Mouse (Mus musculus): Measurements from ENCODE around the gene Oxct1. TPM values are rescaled to one million over a fixed set of nuclear protein-coding genes. Genes with fewer than 3 reads are reported as not detected.
A peak's percentile ranks its signal among the peaks of the same experiment; 100 is the strongest.

The Oxct1 gene
- total RNA-seq, 4 experiments from 2014 or later, result 108 to 155 (median 147) TPM

- DNase-seq, result no peak
Measured at GRCm38 (mm10) chr15:4028960-4029359, 2.8 kb downstream of the Oxct1 start.

- peak; percentile 12 for DNase-seq
Measured at GRCm38 (mm10) chr15:4033168-4034004, 7.2 kb downstream of the Oxct1 start.

DNA sequence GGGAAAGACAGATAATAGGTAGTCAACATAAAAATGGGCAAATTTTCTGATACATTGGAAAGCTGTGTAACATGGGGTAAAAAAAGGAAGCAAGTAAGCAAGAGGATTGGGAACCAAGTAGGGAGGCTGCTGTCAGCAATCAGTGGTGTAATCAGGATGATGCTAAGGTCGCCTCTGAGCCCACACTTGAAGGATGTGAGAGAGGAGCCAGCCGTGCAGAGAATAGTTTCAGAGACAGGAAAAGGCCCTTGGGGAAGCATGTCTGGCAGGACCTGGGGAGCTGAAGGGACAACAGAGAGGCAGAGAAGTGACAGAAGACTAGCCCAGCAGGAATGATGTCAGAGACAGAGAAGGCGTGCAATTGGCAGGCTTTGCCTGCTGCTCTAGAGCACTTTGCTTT is 16.2 kb downstream of the Oxct1 start:
- no peak for DNase-seq

DNA sequence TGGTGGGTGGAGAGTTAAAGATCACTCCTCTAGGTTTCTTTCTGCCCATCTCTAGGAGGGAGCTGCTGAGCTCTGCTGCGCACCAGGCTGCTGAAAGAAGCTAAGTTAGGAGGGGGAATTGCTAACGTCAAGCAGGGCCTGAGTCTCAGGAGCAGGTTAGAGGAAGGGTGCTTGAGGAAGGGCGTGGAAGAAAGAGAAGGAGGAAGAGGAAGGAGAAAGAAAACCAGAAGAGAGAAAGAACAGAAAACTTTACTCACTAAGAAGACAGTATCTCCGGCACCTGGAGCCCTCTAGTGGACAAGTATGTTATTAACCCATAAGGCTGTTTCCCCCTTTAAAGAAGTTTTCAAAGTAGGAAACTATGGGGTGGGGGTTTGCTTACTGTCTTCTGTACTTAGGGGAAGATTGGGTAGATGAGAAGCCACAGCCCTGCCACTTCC is 16.9 kb downstream of the Oxct1 start:
- no peak for DNase-seq

DNA sequence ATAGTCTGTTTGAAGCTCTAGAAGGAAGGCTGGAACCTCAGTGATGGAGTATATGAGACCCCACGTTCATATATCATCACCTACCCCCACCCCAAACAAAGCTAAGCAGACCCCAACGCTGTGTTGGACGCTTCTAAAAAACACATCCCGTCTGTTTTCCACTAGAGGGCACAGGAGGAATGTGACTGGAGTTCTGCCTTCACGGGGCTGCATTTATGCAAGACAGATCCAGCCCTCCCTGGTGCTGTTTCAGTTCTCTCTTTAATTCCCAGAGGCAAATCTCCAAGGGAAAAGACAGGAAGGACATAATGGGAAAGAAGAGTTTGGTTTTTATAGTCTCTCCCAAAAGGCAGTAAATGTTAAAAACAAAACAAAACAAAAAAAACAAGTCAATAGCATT is 30.4 kb downstream of the Oxct1 start:
- no peak for DNase-seq

DNA sequence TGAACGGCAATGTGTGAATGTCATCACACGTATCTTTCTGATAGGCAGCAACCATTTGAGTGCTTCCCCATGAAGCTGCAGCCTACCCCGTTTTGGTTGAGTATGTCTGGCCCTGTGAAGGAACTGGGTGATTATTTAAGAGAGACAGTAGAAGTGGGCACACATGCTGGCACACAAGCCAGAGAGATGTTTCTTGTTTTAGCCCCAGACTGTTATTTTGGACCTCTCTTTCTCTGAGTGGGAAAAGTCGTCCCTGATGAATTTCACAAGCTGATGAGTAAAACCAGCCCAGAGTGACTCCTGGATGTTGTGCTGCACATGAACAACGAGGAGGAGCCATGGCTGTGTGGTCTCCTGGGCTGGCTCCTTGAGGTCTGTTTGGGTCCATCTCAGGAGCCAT is 37.4 kb downstream of the Oxct1 start:
- no peak for DNase-seq

DNA sequence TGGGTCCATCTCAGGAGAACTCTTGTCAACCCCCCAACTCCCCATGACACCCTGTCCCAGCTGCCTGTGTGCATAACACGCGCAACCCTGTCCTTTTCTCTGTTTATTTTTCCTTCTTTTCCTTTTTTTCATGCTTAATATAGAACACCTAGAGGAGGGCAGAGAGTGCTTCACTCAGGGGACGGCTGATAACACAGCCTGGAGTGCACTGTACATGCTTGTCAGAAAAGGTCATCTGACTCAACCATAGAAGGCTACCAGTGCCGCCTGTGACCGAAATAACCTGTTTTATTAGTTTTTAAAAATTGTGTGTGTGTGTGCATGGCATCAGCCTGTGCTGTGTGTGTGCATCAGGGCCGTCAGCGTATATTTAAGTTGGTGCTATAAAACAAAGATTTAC is 37.8 kb downstream of the Oxct1 start:
- DNase-seq, result peak; percentile 17

DNA sequence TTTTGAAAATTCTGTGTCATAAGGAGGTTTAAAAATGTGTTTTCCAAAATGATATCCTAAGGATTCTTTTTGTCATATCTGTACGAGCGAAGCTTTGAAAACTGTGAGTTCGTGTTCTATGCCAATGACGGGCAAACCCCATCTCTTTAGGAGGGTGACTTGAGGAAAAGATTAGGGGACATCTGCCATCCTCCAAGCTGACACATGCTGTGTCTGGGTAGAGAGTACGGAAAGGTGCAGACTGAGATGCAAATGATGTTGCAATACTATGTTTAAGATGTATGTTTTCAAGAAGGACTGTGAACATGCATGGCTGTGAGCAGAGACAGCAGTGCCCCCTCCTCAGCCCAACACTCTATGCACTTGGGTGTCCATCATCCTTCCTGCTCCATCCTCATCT is 38.5 kb downstream of the Oxct1 start:
- no peak for DNase-seq

- no peak for DNase-seq
Measured at GRCm38 (mm10) chr15:4067273-4067990, 41.2 kb downstream of the Oxct1 start.

DNA sequence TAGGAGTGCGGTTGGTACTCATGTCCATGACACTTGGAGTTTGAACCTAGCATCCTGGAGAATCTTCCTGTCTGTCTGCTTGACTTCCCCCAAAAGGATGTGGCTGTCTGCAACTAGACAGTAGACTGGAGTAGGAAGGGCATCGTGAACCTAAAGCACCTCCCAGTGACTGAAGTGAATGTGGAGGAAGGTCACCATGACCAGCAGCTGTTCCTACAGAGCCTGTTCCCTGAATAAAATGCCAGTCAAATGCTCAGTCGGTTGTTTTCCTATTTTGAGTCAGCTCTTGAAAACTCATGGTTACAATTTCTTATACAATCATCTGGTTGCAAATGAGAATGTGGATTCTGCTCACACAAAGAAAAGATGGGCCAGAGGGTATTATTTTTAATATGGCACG is 51.8 kb downstream of the Oxct1 start:
- no peak for DNase-seq

DNA sequence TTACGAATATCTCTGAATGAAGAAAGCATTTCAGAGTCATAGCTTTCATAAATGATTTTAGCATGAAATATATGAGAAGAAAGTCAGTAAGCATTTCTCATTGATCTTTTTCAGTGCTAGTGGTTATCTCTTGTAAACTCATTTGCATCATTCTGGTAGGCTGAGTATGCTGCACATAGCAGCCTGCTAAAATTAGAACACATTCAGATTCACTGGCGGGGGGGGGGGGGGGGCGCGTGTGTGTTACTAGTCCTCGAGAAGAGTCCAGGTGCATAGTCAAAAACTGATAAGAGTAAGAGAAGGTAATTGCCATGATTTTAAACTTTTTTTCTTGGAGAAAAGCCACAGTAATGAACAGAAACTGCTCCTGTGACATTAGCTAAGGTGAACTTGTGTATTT is 52.6 kb downstream of the Oxct1 start:
- DNase-seq, result no peak

- DNase-seq, result no peak
Measured at GRCm38 (mm10) chr15:4079425-4080189, 53.4 kb downstream of the Oxct1 start.

GRCm38 (mm10) chr15:4085600-4086384 is 59.6 kb downstream of the Oxct1 start:
- DNase-seq, result no peak

DNA sequence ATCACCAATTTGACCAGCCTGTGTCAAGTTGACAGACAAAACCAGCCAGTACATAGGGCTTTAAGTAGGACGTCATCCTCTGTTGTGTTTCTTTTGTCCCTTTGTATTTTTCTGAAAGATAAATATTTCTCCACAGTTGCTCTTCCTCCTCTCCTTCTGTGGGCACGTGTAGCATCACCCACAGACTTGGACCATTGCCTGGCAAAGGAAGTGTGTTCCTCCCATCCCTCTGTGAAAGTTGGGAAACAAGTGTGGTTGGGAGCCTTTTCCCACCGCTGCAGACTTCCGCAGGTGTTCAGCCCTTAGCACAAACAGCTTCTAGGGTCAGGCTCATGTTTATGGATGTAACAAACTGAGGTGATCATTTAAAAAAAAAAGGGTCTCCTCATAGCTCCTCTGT is 61.3 kb downstream of the Oxct1 start:
- no peak for DNase-seq

GRCm38 (mm10) chr15:4087914-4088313 is 61.7 kb downstream of the Oxct1 start:
- no peak for DNase-seq

DNA sequence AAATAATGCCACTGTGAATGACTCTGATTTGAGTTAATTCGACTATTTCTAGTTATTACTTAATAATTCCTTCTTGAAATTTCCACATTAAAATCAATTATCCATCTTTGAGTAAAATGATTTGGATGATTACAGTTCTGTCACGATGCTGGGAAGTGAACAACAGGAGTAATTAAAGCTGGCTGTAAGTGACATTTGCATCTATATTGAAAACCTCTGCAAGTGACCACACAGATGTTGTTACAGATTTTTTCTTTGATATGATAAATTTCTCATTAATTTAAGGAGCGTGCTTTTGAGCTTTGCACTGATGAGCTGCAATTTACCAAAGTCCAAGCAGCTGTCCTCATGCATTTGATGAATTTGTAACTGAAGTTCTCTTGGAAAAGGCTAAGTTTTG is 64.4 kb downstream of the Oxct1 start:
- DNase-seq, result no peak

- DNase-seq, result no peak
Measured at GRCm38 (mm10) chr15:4092586-4092985, 66.4 kb downstream of the Oxct1 start.

DNA sequence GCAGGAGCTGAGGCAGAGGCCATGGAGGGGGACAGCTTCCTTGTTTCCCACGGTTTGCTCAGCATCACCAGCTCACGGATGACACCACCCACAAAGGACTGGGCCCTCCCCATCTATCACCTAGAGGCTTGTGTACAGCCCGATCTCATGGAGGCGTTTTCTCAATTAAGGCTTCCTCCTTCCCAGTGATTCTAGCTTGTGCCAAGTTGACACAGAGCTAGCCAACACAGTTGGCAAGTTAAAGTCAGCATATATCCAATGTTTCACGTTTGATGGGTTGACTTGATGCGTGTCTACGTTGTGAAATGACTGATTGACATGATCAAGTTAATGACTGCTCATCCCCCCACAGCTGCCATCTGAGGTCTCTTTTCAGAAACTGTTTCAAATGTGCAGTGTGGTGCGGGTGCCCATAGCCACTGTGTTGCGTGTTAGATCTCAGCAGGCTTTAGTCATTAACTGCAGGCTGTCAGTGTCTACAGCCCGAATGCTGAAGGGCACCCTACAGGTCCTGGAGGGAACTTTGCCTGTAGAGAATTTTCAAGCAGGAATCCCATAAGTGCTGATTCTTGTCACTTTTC is 74.2 kb downstream of the Oxct1 start:
- DNase-seq, result no peak

- DNase-seq, result no peak
Measured at GRCm38 (mm10) chr15:4101025-4101424, 74.8 kb downstream of the Oxct1 start.

DNA sequence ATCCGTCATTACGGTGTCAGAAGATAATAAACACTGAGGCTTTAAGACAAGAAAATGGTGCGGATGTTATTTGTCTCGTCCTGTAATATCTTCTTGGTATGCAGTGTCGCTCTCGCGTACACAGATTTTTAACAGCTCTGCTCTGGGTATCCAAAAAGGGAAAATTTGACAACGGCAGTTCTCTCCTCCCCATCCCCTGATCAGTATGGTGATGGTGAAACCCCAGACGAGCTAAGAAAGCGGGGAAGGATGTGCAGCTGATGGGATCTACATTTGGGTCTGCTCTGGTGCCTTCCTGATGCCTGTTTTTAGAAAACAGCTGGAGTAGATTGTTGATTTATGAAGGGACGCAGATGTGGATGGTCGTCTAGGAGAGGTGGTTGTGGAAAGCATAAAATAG is 78.1 kb downstream of the Oxct1 start:
- no peak for DNase-seq

- DNase-seq, result no peak
Measured at GRCm38 (mm10) chr15:4105498-4105897, 79.3 kb downstream of the Oxct1 start.

- no peak for DNase-seq
Measured at GRCm38 (mm10) chr15:4119962-4120361, 93.8 kb downstream of the Oxct1 start.
